Mouse (Mus musculus) hindbrain, embryonic 16.5 days (tissue): ENCODE results near the gene Slc12a8. TPM values are rescaled to one million over a fixed set of nuclear protein-coding genes. Genes with fewer than 3 reads are reported as not detected.

Experiments used
- ATAC-seq: fragments of 200-750 bp; cut with Nextera tagmentation; 2 replicates; pipeline ENCODE4 v1.8.0; 2017; ENCODE audit warnings: moderate TSS enrichment, moderate library complexity
- H3K27ac ChIP-seq: fragments of 300-500 bp; sonication (generic); 2 replicates; pipeline ENCODE4 v1.5.1; 2014; ENCODE audit warnings: low read depth, mild to moderate bottlenecking, control low read depth, low read length, moderate library complexity
- H3K27me3 ChIP-seq: fragments of 300-500 bp; sonication (generic); replicated peaks from 2 replicates; pipeline ENCODE4 v1.6.1; 2014; ENCODE audit warnings: low read length; ENCODE audit not compliant: control insufficient read depth, insufficient read depth
- H3K36me3 ChIP-seq: fragments of 300-500 bp; sonication (generic); 2 replicates; pipeline ENCODE4 v1.6.1; 2014; ENCODE audit warnings: mild to moderate bottlenecking, low read length, moderate library complexity, mixed read lengths; ENCODE audit not compliant: control insufficient read depth, insufficient read depth
- H3K4me1 ChIP-seq: fragments of 300-500 bp; sonication (generic); 2 replicates; pipeline ENCODE4 v1.6.1; 2014; ENCODE audit warnings: low read depth, low read length; ENCODE audit not compliant: control insufficient read depth, insufficient read depth
- H3K4me2 ChIP-seq: fragments of 300-500 bp; sonication (generic); 2 replicates; pipeline ENCODE4 v1.6.1; 2014; ENCODE audit warnings: mild to moderate bottlenecking, low read length, control low read depth, moderate library complexity
- H3K4me3 ChIP-seq: fragments of 300-500 bp; sonication (generic); 2 replicates; pipeline ENCODE4 v1.5.1; 2014; ENCODE audit warnings: mild to moderate bottlenecking, low read length, control low read depth, moderate library complexity
- H3K9ac ChIP-seq: fragments of 300-500 bp; sonication (generic); 2 replicates; pipeline ENCODE4 v1.6.1; 2014; ENCODE audit warnings: low read depth, mild to moderate bottlenecking, control low read depth, low read length, moderate library complexity
- H3K9me3 ChIP-seq: fragments of 300-500 bp; sonication (generic); 2 replicates; pipeline ENCODE4 v1.6.1; 2014; ENCODE audit warnings: mild to moderate bottlenecking, low read length, moderate library complexity; ENCODE audit not compliant: control insufficient read depth
- WGBS: fragments of 180-500 bp; shearing (Covaris S2); extraction: QIAGEN DNeasy Blood & Tissue Kit; methylation state at CpG from one replicate; pipeline ENCODE4 v1.1.7; 2014; 5-methylcytosine and 5-hydroxymethylcytosine counted together
- polyA plus RNA-seq: library from polyadenylated mRNA; unstranded; fragments of >200 nt; fragmentation: Nextera tagmentation; extraction: Ambion mirVana; gene quantifications from 2 replicates; pipeline ENCODE4 v1.2.1, GENCODE M21; 2015

Slc12a8 gene
- polyA plus RNA-seq, 1 experiment from 2014 or later, result 1.5 TPM

DNA sequence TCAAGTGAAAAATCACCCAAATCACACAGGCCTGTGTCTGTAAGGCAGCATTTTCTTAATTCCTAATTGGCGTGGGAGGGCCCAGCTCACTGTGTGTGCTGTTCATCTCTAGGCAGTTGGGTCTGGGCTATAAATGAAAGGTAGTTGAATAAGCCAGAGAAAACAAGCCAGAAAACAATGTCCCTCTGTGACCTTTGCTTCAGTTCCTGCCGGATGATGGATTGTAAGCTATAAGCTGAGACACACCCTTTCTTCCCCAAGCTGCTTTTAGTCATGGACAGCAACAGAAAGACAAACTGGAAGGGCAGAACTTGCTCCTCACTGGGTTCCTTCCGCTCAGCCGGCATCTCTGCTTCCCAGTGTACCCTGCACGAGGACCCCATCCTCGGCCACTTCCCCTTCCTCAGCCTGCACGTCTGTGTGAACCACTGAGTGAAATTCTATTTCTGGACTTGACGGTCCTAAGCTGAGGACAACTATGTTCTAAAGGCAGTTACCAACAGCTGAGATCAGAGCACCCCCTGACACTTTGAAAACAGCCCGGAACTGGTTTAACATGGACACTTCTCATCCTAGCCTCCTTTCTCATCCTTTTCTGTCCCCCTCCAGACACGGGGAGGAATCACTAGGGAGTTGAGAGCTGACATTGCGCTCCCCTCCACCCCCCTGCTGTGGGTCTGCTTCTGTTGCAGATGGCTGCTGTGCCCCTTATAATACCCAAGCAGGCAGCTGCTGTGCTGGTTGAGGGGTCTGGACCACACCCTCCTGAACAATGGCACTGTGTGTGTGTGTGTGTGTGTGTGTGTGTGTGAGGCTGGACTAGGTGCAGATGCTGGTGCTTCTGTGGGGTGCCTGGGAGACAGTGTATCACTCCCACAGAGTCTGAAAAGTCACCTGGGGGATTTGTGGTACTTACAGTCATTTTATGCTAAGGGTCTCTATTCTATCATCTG, 12.7 kb downstream of the Slc12a8 start:
- 36% methylated on average over 11 of the region's 11 CpGs for WGBS
- Histone ChIP-seq H3K4me1 (no peaks in the 10 kb centered on the region), H3K9ac (no peak overlapping the region), H3K27me3 (no peaks in the 10 kb centered on the region), H3K27ac (no peak overlapping the region), H3K4me3 (no peak overlapping the region), H3K4me2 (no peak overlapping the region), H3K9me3 (no peaks in the 10 kb centered on the region), H3K36me3 (no peaks in the 10 kb centered on the region)
- ATAC-seq, result peak; percentile 11; the same call in 1 of the 2 replicates

DNA sequence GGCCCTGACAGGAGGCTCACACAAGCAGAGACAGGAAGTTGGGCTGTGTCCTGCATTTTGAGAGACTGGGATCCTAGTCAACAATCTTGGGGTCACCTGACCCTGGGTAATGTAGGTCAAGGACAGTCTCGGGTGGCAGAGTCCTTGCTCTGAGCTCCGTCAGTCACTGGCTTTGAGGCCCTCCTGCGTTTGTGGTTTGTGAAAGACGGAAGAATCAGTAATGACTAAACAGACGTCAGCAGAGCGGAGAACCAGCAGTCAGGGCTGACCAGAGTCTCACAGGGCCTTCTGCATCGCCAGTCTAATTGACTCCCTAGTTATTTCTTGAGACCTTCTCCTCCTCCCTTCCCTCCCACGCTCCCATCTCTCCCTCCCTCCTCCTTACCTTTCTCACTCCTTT, 14.1 kb downstream of the Slc12a8 start:
- H3K36me3 ChIP-seq, result no peaks in the 10 kb centered on the region
- no peaks in the 10 kb centered on the region for H3K9me3 ChIP-seq
- no peaks in the 10 kb centered on the region for H3K4me1 ChIP-seq
- H3K27me3 ChIP-seq, result no peaks in the 10 kb centered on the region
- no peak for ATAC-seq
- no peak overlapping the region for H3K9ac ChIP-seq
- no peak overlapping the region for H3K4me2 ChIP-seq
- H3K27ac ChIP-seq, result no peak overlapping the region
- WGBS, result 70% methylated on average over 8 of the region's 8 CpGs
- no peak overlapping the region for H3K4me3 ChIP-seq

DNA sequence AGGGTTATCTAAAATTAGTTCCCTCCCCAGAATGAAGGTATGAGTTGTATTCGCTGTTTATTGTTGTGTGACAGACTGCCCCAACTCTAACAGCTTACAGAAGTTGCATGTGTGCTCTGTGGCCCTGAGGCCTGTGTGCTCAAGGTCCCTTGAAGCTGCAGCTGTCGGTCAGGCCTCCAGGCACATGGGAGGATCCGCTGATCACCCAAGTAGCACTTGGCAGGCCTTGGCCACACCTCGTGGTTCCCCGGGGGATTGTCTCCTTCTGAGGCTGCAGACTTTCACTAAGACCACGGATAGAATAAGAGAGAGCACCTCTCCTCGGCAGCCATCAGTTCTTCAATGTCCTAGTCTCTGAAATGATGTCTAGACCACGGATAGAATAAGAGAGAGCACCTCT, 19.3 kb downstream of the Slc12a8 start:
- no peak for ATAC-seq
- no peaks in the 10 kb centered on the region for H3K4me1 ChIP-seq
- no peaks in the 10 kb centered on the region for H3K27me3 ChIP-seq
- H3K36me3 ChIP-seq, result no peaks in the 10 kb centered on the region
- no peak overlapping the region for H3K4me3 ChIP-seq
- no peak overlapping the region for H3K9ac ChIP-seq
- WGBS, result 81% methylated on average over 8 of the region's 8 CpGs
- no peak overlapping the region for H3K27ac ChIP-seq
- no peaks in the 10 kb centered on the region for H3K9me3 ChIP-seq
- H3K4me2 ChIP-seq, result no peak overlapping the region

DNA sequence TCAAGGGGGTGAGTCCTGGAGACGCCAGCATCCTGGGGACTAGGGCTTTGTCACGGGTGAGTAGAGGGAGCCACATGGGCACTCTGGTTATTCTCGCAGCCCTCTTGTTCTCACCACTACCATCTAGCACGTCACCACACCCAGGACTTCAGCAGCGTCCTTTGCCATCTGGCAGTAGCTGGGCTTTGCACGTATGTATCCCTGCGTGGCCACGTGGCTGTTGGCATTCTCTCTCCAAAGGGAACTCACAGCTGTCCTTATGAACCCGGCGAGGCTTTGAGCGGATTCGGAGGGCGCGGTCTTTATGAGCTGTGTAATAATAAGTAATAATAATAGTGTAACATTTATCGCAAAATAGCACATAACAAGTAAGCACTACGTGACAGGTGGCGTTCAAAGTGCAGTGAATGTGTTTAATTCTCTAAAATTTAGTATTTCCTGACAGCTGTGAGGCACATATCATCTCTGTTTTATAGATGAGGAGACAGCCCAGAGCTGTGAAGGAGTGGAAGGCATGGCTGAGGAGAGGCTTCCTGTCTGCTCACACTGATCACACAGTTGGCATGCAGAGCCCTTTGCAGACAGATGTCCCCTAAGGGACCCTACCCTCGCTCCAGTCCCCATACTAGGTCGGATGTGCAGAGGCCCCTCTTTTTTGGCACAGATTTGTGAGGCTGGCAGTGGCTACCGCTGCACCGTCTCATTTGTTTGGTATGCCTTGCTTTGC, 20.5 kb downstream of the Slc12a8 start:
- no peaks in the 10 kb centered on the region for H3K4me1 ChIP-seq
- H3K36me3 ChIP-seq, result no peaks in the 10 kb centered on the region
- H3K4me3 ChIP-seq, result no peak overlapping the region
- H3K27me3 ChIP-seq, result no peaks in the 10 kb centered on the region
- H3K27ac ChIP-seq, result no peak overlapping the region
- ATAC-seq, result 0 out of 2 replicates have a peak, but pooled peaks have one; percentile 37
- H3K9ac ChIP-seq, result no peak overlapping the region
- 64% methylated on average over 21 of the region's 21 CpGs for WGBS
- no peaks in the 10 kb centered on the region for H3K9me3 ChIP-seq
- H3K4me2 ChIP-seq, result no peak overlapping the region

DNA sequence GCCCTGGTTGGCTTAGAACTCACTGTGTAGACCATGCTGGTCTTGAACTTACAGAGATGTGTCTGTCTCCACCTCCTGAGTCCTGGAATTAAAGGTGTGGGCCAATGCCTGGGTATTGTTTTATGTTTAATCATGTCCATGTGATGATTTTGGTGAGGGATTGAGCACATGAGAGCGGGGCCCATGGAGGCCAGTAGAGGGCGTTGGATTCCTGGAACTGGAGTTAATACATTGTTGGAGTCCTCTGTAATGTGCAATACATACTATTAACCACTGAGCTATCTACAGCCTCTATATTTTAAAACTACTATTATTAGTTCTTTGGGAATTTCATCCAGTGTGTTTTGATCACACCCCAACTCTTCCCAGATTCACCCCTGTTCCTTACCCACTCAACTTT, 27.2 kb downstream of the Slc12a8 start:
- Histone ChIP-seq H3K36me3 (no peaks in the 10 kb centered on the region), H3K9me3 (no peaks in the 10 kb centered on the region), H3K27me3 (no peaks in the 10 kb centered on the region), H3K4me2 (no peak overlapping the region), H3K4me3 (no peak overlapping the region), H3K27ac (no peak overlapping the region), H3K4me1 (no peaks in the 10 kb centered on the region), H3K9ac (no peak overlapping the region)
- 96% methylated on average over 2 of the region's 2 CpGs for WGBS
- ATAC-seq, result no peak

DNA sequence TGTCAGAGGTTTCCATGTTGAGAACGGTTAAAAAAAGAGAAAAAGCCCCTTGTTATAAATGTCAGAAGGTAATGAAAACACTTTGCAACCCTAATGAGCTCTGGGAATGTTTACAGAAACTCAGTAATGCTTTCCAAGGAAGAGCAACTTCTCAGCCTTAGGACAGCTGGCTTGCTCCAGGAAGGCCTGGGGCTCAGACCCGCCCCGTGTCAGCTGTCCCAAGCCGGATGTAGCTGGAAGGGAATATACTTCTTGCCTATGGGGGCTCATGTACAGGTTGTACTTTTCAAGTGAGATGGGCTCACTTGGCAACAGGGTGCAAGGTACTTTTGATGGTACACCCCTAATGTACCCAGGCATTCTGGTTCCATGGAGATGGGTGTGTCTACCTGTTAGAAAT, 28.4 kb downstream of the Slc12a8 start:
- H3K9ac ChIP-seq, result no peak overlapping the region
- no peak for ATAC-seq
- H3K27ac ChIP-seq, result no peak overlapping the region
- H3K9me3 ChIP-seq, result no peaks in the 10 kb centered on the region
- H3K4me1 ChIP-seq, result no peaks in the 10 kb centered on the region
- 78% methylated on average over 4 of the region's 4 CpGs for WGBS
- H3K4me3 ChIP-seq, result no peak overlapping the region
- H3K27me3 ChIP-seq, result no peaks in the 10 kb centered on the region
- no peak overlapping the region for H3K4me2 ChIP-seq
- no peaks in the 10 kb centered on the region for H3K36me3 ChIP-seq

DNA sequence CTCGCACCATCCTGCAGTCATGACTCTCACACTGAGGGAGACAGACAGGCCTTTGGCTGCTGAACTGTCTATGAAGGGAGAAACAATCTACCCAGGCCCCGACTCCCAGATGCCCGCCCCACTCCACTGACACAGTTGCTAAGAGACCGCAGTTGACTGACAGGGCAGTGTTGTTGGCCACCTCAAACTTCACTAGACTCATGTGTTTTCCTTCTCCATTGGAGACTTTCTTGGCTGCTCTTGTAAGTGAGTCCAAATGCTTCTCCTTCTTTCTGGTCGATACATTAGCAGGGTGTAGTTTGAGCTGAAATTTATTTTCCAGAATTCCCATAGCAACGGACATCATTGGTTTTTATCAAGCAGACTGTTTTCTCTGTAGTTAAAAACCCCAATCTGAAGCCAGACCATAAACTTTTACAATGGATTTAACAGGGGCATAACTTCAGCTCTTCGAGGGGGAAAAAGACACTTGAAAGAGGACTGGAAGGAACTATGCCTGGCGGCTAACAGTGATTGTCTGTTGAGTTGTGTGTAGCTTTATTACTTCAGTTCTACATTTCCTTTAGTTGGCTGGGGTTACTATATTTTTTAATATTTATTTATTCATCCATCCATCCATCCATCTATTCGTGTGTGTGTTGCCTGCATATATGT, 36.7 kb downstream of the Slc12a8 start:
- H3K36me3 ChIP-seq, result no peaks in the 10 kb centered on the region
- H3K27me3 ChIP-seq, result no peaks in the 10 kb centered on the region
- 60% methylated on average over 9 of the region's 9 CpGs for WGBS
- H3K27ac ChIP-seq, result no peak overlapping the region
- H3K9ac ChIP-seq, result no peak overlapping the region
- ATAC-seq, result peak; percentile 79
- H3K9me3 ChIP-seq, result no peaks in the 10 kb centered on the region
- no peak overlapping the region for H3K4me2 ChIP-seq
- no peak overlapping the region for H3K4me3 ChIP-seq
- H3K4me1 ChIP-seq, result no peaks in the 10 kb centered on the region

DNA sequence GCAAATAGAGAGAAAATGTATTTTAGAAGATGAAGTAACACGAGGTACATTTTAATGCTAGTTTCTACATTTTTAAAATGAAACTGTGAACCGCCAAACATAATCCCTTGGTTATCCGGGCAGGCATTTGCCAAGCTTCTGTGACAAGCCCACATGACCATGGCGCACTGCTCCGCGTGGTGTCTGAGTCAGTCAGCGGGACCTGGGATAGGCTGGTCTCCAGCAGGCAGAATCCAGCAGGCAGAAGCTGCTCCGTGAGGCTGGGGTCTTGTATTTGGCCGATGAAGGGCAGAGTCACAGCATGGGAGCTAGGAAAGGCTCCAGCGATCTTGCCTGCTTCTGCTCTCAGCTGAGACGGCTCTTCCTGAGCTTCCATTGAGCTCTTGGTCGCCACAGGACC, 41.0 kb downstream of the Slc12a8 start:
- no peaks in the 10 kb centered on the region for H3K9me3 ChIP-seq
- WGBS, result 76% methylated on average over 12 of the region's 12 CpGs
- no peak overlapping the region for H3K4me3 ChIP-seq
- H3K36me3 ChIP-seq, result no peaks in the 10 kb centered on the region
- no peaks in the 10 kb centered on the region for H3K4me1 ChIP-seq
- no peak overlapping the region for H3K4me2 ChIP-seq
- no peaks in the 10 kb centered on the region for H3K27me3 ChIP-seq
- no peak for ATAC-seq
- no peak overlapping the region for H3K27ac ChIP-seq
- H3K9ac ChIP-seq, result no peak overlapping the region

DNA sequence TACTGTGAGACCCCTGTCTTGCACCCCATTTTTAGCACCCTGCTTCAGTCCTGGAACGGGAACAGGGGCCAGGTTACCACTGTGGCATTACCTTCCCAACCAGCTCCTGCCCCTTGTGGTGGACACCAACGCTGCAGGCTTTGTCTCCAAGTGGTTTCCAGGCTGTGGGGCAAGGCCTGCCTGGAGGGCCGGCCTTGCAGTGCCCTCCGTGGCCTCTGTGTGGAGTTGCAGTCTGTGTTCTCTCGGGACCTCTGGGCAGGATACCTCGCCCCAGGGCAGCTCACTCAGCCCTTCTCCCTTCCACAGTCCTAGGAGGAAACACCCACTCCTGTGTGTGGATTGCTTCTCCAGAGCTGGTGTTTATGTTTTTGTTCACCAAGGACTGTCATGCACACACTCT, 43.2 kb downstream of the Slc12a8 start:
- WGBS, result 3% methylated on average over 6 of the region's 6 CpGs
- no peak overlapping the region for H3K4me2 ChIP-seq
- H3K4me1 ChIP-seq, result no peaks in the 10 kb centered on the region
- H3K9me3 ChIP-seq, result no peaks in the 10 kb centered on the region
- no peaks in the 10 kb centered on the region for H3K36me3 ChIP-seq
- H3K9ac ChIP-seq, result peak overlapping the region; percentile 13; the same call in 1 of the 2 replicates
- peak overlapping the region; percentile 48; the same call in 1 of the 2 replicates for H3K27ac ChIP-seq
- peak; percentile 77 for ATAC-seq
- H3K4me3 ChIP-seq, result no peak overlapping the region
- no peaks in the 10 kb centered on the region for H3K27me3 ChIP-seq
